9 mouse cellular contexts compared by ENCODE assay signal in the genomic region with DNA sequence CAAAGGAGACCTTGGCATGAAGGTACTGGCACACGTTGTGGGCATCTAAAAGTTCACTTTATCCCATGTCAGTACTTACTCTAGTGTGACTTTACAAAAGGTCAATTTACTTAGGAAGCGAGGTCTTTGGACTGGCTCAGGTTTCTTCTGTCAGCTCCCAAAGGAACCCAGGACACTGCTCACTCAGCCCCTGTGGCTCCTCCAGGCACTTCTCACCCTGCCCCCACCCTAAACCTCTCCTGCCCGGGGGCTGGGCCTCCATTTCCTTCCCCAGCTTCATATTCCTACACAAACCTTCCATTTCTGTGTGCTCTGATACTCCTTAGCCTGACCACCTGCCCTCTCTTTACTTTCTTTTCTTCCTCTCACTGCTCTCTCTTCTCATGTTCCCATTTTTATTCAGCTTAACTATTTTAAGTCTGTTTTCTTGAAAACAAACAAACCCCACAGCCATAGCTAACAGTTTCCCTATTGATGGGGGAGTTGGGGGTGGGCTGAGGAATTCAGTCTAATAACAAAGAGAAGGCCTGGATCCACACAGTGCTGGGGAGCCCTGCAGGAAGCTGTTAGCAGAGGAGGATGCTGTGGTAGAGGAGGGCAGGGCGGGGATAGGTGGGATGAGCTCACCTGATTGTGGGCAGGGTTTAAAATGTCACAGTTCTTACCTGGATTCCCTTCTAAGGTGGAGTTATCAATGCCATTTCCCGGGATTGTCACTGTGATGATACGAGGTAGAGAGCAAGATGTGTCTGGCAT. TPM values are rescaled to one million over a fixed set of nuclear protein-coding genes. Genes with fewer than 3 reads are reported as not detected.
DNase-seq lines count a peak whose midpoint lies in the region; ATAC-seq and TF ChIP-seq lines count a peak whose summit lies in the region.
"Had no signal": no experiment of that assay in that cellular context is flagged by ENCODE, and none has a peak within 500 bp of the region (broad histone marks: within the 10 kb centered on the region; RNA-seq: fewer than 3 reads in every experiment).

No protein-coding gene starts in this region.

- in situ Hi-C loops in ES-E14 (cut with MboI; ENCODE audit: low sequenced_read_pairs in 2 of 2, unreplicated experiment in 2 of 2), result no loop called here

- 43% methylated on average over 6 of the region's 6 CpGs for WGBS in kidney, postnatal 0 days
- WGBS in liver, embryonic 15.5 days (ENCODE audit: insufficient replicate concordance), result 29% methylated on average over 6 of the region's 6 CpGs

- no peak overlapping the region for H3K4me2 ChIP-seq in kidney, postnatal 0 days (ENCODE audit: low read length)
- no peak overlapping the region for H3K4me2 ChIP-seq in liver, embryonic 15.5 days
- H3K4me2 ChIP-seq: hindbrain, embryonic 14.5 days had no signal

- peak overlapping the region; percentile 36; the same call in 1 of the 2 replicates for H3K27ac ChIP-seq in kidney, postnatal 0 days
- 0 out of 2 replicates have a peak overlapping the region, but pooled peaks have one; percentile 9 for H3K27ac ChIP-seq in ES-E14 (ENCODE audit: insufficient read depth, low read depth, low read length, poor library complexity, severe bottlenecking)
- H3K27ac ChIP-seq in liver, embryonic 15.5 days (replicated peaks), result 0 out of 2 replicates have a peak overlapping the region, but pooled peaks have one; percentile 4
- H3K27ac ChIP-seq: hindbrain, embryonic 14.5 days had no signal

- peaks cover 21% of the 10 kb centered on the region for H3K4me1 ChIP-seq in kidney, postnatal 0 days (replicated peaks; ENCODE audit: insufficient read depth, low read length)
- H3K4me1 ChIP-seq in ES-E14 (ENCODE audit: control insufficient read depth in 2 of 2, insufficient read depth in 2 of 2, low read length in 2 of 2, poor library complexity in 1 of 2), result peaks cover 7 to 14% of the 10 kb centered on the region in 2 experiments; a peak in 2 of 4 replicates
- H3K4me1 ChIP-seq in liver, embryonic 15.5 days (replicated peaks), result peaks cover 40% of the 10 kb centered on the region

- H3K27me3 ChIP-seq in kidney, postnatal 0 days (ENCODE audit: insufficient read depth, low read length), result no peaks in the 10 kb centered on the region
- H3K27me3 ChIP-seq in liver, embryonic 15.5 days, result no peaks in the 10 kb centered on the region

- no peak overlapping the region for H3K4me3 ChIP-seq in kidney, postnatal 0 days (replicated peaks; ENCODE audit: low read depth, low read length)
- no peak overlapping the region for H3K4me3 ChIP-seq in ES-E14 (ENCODE audit: insufficient read depth in 1 of 2, low read depth in 1 of 2, low read length in 2 of 2, poor library complexity in 1 of 2, severe bottlenecking in 1 of 2)
- no peak overlapping the region for H3K4me3 ChIP-seq in liver, embryonic 15.5 days (replicated peaks)

- no peak overlapping the region for H3K9ac ChIP-seq in kidney, postnatal 0 days (ENCODE audit: low read depth, low read length)
- no peak overlapping the region for H3K9ac ChIP-seq in ES-E14 (ENCODE audit: insufficient read depth, low read depth, low read length, poor library complexity, severe bottlenecking)
- H3K9ac ChIP-seq in liver, embryonic 15.5 days, result no peak overlapping the region
- H3K9ac ChIP-seq: hindbrain, embryonic 14.5 days had no signal

- peak; percentile 58 for DNase-seq in kidney, postnatal 0 days (ENCODE audit: low spot score)
- DNase-seq in kidney, postnatal 25 days, result no peak
- no peak for DNase-seq in ES-E14 (ENCODE audit: low read depth, low spot score)
- DNase-seq in embryo, embryonic 10 days (ENCODE audit: low spot score), result peak; percentile 21
- no peak for DNase-seq in urinary bladder, postnatal 14 days (ENCODE audit: low spot score)

- no peaks in the 10 kb centered on the region for H3K9me3 ChIP-seq in kidney, postnatal 0 days (replicated peaks; ENCODE audit: low read length)
- no peaks in the 10 kb centered on the region for H3K9me3 ChIP-seq in ES-E14 (ENCODE audit: control insufficient read depth, insufficient read depth, low read depth, low read length)
- H3K9me3 ChIP-seq in liver, embryonic 15.5 days (replicated peaks), result no peaks in the 10 kb centered on the region

- ATAC-seq in kidney, postnatal 0 days (replicated peaks; ENCODE audit: low FRiP score, low read depth), result peak; percentile 52
- no peak for ATAC-seq in liver, embryonic 15.5 days (ENCODE audit: insufficient read depth)
- ATAC-seq in megakaryocyte-erythroid progenitor cell, adult 5-6 weeks (replicated peaks; ENCODE audit: low FRiP score, low TSS enrichment, poor library complexity, severe bottlenecking), result no peak
- ATAC-seq: forebrain, embryonic 14.5 days had no signal

- H3K36me3 ChIP-seq in kidney, postnatal 0 days (ENCODE audit: insufficient read depth, low read length), result no peaks in the 10 kb centered on the region
- H3K36me3 ChIP-seq in ES-E14 (ENCODE audit: control insufficient read depth, insufficient read depth, low read length, poor library complexity, severe bottlenecking), result no peaks in the 10 kb centered on the region
- no peaks in the 10 kb centered on the region for H3K36me3 ChIP-seq in liver, embryonic 15.5 days (replicated peaks)

- no peak for TF ChIP-seq CTCF in kidney, postnatal 0 days (IDR thresholded peaks at IDR 0.05; ENCODE audit: low read depth)

TF ChIP-seq in ES-E14, 5 proteins besides CTCF, POLR2A, EP300 and RAD21:
- TF ChIP-seq CHD2 (IDR thresholded peaks at IDR 0.05; ENCODE audit: low read depth, low read length) (no peak), ZC3H11A (IDR thresholded peaks at IDR 0.05; ENCODE audit: borderline replicate concordance, low read depth, low read length) (no peak), HCFC1 (IDR thresholded peaks at IDR 0.05; ENCODE audit: borderline replicate concordance, insufficient read depth, low read length) (no peak), ZNF384 (IDR thresholded peaks at IDR 0.05; ENCODE audit: low read depth, low read length) (no peak), MAFK (IDR thresholded peaks at IDR 0.05; ENCODE audit: insufficient read depth, low read depth, low read length) (no peak)

RNA-seq across cellular contexts. Expression of gene Sipa1l1, which starts 57.4 kb away (rescaled TPM):
- 17.3 and 20.4 TPM in 2 replicates for polyA plus RNA-seq in kidney, postnatal 0 days (2015; fragmentation: Nextera tagmentation; extraction: Ambion mirVana)
- 31.8 and 40.5 TPM in 2 replicates for total RNA-seq in ES-E14 (2012; rRNA removed)
- 3.7 and 4.0 TPM in 2 replicates for polyA plus RNA-seq in liver, embryonic 15.5 days (2015; fragmentation: Nextera tagmentation; extraction: Ambion mirVana)
- total RNA-seq in megakaryocyte-erythroid progenitor cell, adult 5-6 weeks (2014; fragmentation: Nextera tagmentation), result 47.1 and 51.3 TPM in 2 replicates
- 26.9 and 49.6 TPM in 2 replicates for total RNA-seq in megakaryocyte-erythroid progenitor cell, adult 5-6 weeks (2017)

Comparison
In these comparisons a context has a peak if more than half of its experiments do, and no peak if none do; other contexts are left out.
1. DNase-seq: peak in kidney, postnatal 0 days (single experiment) and embryo, embryonic 10 days (single experiment); none in kidney, postnatal 25 days (0 of 2), ES-E14 (single experiment) and urinary bladder, postnatal 14 days (single experiment).
2. Peak in every context shown above with its lines, with median percentiles within 50 percentile points of each other: H3K27ac ChIP-seq.